Mouse (Mus musculus): Measurements from ENCODE around the gene Fndc3b. TPM values are rescaled to one million over a fixed set of nuclear protein-coding genes. Genes with fewer than 3 reads are reported as not detected.
A peak's percentile ranks its signal among the peaks of the same experiment; 100 is the strongest.

The Fndc3b gene
- polyA plus RNA-seq, 1 experiment, result 14.2 TPM

DNA sequence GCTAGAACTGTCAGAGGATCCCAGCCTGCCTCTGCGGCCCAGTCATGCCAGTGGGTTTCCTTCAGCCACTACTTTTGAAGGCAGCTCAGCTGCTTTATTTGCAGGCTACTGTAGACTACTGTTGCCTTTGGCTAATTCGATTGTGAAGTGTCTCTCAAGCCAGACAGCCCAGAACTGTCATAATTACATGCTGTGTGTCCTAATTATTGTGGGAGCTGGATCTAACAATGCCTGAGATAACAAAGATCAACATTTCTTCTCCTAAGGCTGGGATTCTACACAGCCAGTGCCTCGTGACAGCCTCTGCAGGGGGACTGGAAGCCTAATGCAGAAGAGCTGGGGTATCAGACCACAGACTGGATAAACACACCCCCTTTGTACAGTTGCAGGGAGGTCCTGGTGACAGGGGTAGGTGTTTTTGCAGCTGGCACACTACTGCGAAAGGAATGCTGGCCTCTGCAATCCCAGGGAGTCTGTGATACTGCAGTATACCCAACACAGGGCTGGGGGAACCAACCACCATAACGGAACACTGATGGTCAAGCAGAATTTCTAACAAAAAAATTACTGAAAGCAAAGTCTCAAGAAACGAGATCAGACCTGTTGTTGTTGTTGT, 74.0 kb downstream of the Fndc3b start:
- TF ChIP-seq POLR2A (IDR thresholded peaks at IDR 0.05; ENCODE audit: low read depth, low read length) (no peak), CTCF (conservative IDR thresholded peaks at IDR 0.05; ENCODE audit: insufficient read depth, insufficient read length, low read depth, low read length) (no peak)
- Histone ChIP-seq H3K27ac (ENCODE audit: insufficient read depth, low read depth, low read length) (no peak overlapping the region), H3K27me3 (replicated peaks; ENCODE audit: control insufficient read depth, insufficient read depth, low read length) (no peaks in the 10 kb centered on the region), H3K4me3 (ENCODE audit: insufficient read depth, low read depth, low read length) (no peak overlapping the region), H3K4me1 (ENCODE audit: control insufficient read depth, insufficient read depth, low read length) (no peaks in the 10 kb centered on the region), H3K36me3 (ENCODE audit: control insufficient read depth, insufficient read depth, low read length) (no peaks in the 10 kb centered on the region)
- 80% methylated on average over 6 of the region's 6 CpGs for WGBS
- DNase-seq, result no peak

DNA sequence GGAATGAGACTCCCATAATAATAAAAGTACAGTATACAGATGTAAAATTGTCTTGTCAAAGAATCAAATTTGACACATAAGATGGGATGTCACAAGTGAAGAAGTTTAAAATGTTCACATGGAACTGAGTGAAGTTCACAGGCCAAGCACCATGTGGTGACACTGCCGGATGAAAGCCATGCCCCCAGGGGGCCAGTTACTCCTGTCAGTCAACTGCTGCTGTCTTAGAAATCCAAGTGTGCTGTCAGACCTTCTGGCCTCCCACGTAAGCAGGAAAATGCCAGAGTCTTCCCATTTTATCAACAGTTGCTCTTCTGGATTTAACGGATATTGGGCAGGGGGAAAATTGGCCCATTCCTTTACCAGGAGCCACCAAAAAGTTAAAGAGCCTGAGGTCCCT, 75.3 kb downstream of the Fndc3b start:
- DNase-seq, result no peak
- Histone ChIP-seq H3K27me3 (replicated peaks; ENCODE audit: control insufficient read depth, insufficient read depth, low read length) (no peaks in the 10 kb centered on the region), H3K27ac (ENCODE audit: insufficient read depth, low read depth, low read length) (no peak overlapping the region), H3K4me3 (ENCODE audit: insufficient read depth, low read depth, low read length) (no peak overlapping the region), H3K4me1 (ENCODE audit: control insufficient read depth, insufficient read depth, low read length) (no peaks in the 10 kb centered on the region), H3K36me3 (ENCODE audit: control insufficient read depth, insufficient read depth, low read length) (no peaks in the 10 kb centered on the region)
- 63% methylated on average over 3 of the region's 3 CpGs for WGBS
- no peak for TF ChIP-seq POLR2A (IDR thresholded peaks at IDR 0.05; ENCODE audit: low read depth, low read length)
- no peak for TF ChIP-seq CTCF (conservative IDR thresholded peaks at IDR 0.05; ENCODE audit: insufficient read depth, insufficient read length, low read depth, low read length)

DNA sequence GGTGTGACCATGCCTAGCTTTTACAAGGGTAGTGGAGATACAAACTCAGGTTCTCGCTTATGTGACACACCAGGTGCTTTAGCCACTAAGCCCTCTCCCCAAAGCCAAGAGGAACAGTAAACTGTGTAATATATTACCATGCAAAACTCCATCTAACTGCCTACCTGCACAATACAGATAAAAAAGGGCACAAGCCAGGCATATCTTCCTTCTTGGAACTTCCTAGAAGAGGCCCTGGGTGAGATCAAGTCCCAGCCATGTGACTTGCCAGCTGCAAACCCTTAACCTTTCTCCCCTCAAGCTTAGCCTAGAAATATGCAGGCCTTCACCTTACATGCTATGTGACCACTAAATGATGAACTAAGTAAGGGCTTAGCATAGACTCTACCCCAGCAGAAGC, 78.2 kb downstream of the Fndc3b start:
- 100% methylated on average over 1 of the region's 1 CpGs for WGBS
- no peak overlapping the region for H3K4me3 ChIP-seq (ENCODE audit: insufficient read depth, low read depth, low read length)
- no peaks in the 10 kb centered on the region for H3K36me3 ChIP-seq (ENCODE audit: control insufficient read depth, insufficient read depth, low read length)
- H3K27me3 ChIP-seq (replicated peaks; ENCODE audit: control insufficient read depth, insufficient read depth, low read length), result no peaks in the 10 kb centered on the region
- H3K27ac ChIP-seq (ENCODE audit: insufficient read depth, low read depth, low read length), result no peak overlapping the region
- H3K4me1 ChIP-seq (ENCODE audit: control insufficient read depth, insufficient read depth, low read length), result no peaks in the 10 kb centered on the region
- DNase-seq, result no peak
- TF ChIP-seq POLR2A (IDR thresholded peaks at IDR 0.05; ENCODE audit: low read depth, low read length) (no peak), CTCF (conservative IDR thresholded peaks at IDR 0.05; ENCODE audit: insufficient read depth, insufficient read length, low read depth, low read length) (no peak)

DNA sequence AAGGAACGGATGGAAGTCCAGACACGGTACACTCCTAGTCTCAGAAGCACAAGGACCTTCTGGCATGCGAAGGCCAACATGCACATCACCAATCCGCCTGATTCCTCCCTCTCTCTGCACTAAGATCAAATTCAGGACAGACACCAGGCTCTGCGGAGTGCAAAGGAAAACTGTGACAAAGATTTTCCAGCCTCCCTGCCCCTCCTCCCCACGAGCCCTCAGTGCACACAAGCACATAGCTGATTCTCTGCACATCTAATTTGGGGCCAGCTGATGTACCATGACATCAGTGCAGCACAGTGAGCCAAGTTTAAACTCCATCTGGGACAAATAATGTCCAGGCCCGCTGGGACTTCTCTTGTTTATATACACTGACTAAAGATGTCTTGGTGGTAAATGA, 80.0 kb downstream of the Fndc3b start:
- no peak overlapping the region for H3K27ac ChIP-seq (ENCODE audit: insufficient read depth, low read depth, low read length)
- no peak overlapping the region for H3K4me3 ChIP-seq (ENCODE audit: insufficient read depth, low read depth, low read length)
- H3K36me3 ChIP-seq (ENCODE audit: control insufficient read depth, insufficient read depth, low read length), result no peaks in the 10 kb centered on the region
- peak; percentile 33 for DNase-seq
- WGBS, result 78% methylated on average over 7 of the region's 7 CpGs
- H3K4me1 ChIP-seq (ENCODE audit: control insufficient read depth, insufficient read depth, low read length), result no peaks in the 10 kb centered on the region
- TF ChIP-seq POLR2A (IDR thresholded peaks at IDR 0.05; ENCODE audit: low read depth, low read length) (no peak), CTCF (conservative IDR thresholded peaks at IDR 0.05; ENCODE audit: insufficient read depth, insufficient read length, low read depth, low read length) (no peak)
- no peaks in the 10 kb centered on the region for H3K27me3 ChIP-seq (replicated peaks; ENCODE audit: control insufficient read depth, insufficient read depth, low read length)

DNA sequence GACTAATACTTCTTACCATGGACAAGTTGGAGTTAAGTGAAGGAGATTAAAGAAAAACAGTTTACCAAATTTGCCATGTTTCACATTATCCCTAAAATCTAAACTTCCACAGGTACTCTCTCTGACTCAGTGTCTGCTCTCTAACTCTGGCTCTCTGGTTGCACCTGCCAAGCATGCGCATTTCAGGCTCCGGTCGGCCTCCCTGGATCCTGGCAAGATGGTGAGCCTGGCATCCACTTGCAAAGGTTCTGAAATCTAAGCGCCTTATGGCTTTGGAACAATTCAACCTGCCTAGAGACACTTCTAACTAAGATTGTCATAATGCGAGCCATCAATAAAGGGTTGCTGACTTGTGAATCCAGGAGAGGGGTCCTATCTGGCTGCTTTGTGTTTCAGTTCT, 81.4 kb downstream of the Fndc3b start:
- DNase-seq, result no peak
- WGBS, result 95% methylated on average over 5 of the region's 5 CpGs
- no peaks in the 10 kb centered on the region for H3K27me3 ChIP-seq (replicated peaks; ENCODE audit: control insufficient read depth, insufficient read depth, low read length)
- H3K4me1 ChIP-seq (ENCODE audit: control insufficient read depth, insufficient read depth, low read length), result no peaks in the 10 kb centered on the region
- H3K4me3 ChIP-seq (ENCODE audit: insufficient read depth, low read depth, low read length), result no peak overlapping the region
- no peak overlapping the region for H3K27ac ChIP-seq (ENCODE audit: insufficient read depth, low read depth, low read length)
- no peak for TF ChIP-seq POLR2A (IDR thresholded peaks at IDR 0.05; ENCODE audit: low read depth, low read length)
- TF ChIP-seq CTCF (conservative IDR thresholded peaks at IDR 0.05; ENCODE audit: insufficient read depth, insufficient read length, low read depth, low read length), result no peak
- no peaks in the 10 kb centered on the region for H3K36me3 ChIP-seq (ENCODE audit: control insufficient read depth, insufficient read depth, low read length)

DNA sequence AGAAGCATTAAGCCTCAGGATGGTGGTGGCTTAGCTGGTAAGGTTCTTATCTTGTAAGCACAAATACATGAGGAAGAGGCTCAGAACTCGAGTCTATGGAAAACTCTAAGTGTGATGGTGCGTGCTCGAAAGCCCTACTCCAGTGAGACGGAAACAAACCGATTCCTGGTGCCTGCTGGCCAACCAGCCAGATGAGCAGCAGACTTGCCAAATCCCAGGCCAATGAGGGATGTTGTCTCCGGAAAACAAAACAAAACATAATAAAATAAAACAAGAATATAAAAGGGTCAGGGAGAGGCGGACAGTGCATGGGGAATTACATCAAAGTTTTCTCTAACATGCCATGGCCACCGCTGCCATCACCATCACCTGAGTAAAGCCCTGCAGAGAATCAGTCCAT, 84.8 kb downstream of the Fndc3b start:
- TF ChIP-seq POLR2A (IDR thresholded peaks at IDR 0.05; ENCODE audit: low read depth, low read length), result no peak
- no peak for TF ChIP-seq CTCF (conservative IDR thresholded peaks at IDR 0.05; ENCODE audit: insufficient read depth, insufficient read length, low read depth, low read length)
- no peak for DNase-seq
- WGBS, result 85% methylated on average over 8 of the region's 8 CpGs
- Histone ChIP-seq H3K4me3 (ENCODE audit: insufficient read depth, low read depth, low read length) (no peak overlapping the region), H3K27me3 (replicated peaks; ENCODE audit: control insufficient read depth, insufficient read depth, low read length) (no peaks in the 10 kb centered on the region), H3K27ac (ENCODE audit: insufficient read depth, low read depth, low read length) (no peak overlapping the region), H3K36me3 (ENCODE audit: control insufficient read depth, insufficient read depth, low read length) (no peaks in the 10 kb centered on the region), H3K4me1 (ENCODE audit: control insufficient read depth, insufficient read depth, low read length) (no peaks in the 10 kb centered on the region)

DNA sequence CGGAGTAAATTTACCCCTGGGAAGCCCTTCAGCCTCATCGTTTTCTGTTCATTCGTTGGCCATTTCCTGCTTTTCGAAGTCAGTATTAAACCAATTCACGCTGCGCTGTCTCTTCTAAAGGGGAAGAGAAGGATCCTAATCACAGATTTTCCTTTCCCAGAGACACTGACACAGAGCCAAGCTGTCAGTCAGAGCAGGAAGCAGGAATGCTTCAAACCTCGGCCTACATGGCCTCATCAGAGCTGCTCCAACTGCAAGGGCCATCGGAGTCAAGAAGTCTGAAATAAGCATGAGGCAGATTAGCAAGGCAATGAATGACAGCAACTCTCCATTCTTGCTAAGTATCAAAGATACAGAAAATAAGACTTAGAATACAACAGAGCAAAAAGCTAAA, 85.5 kb downstream of the Fndc3b start:
- TF ChIP-seq POLR2A (IDR thresholded peaks at IDR 0.05; ENCODE audit: low read depth, low read length) (no peak), CTCF (conservative IDR thresholded peaks at IDR 0.05; ENCODE audit: insufficient read depth, insufficient read length, low read depth, low read length) (no peak)
- Histone ChIP-seq H3K27ac (ENCODE audit: insufficient read depth, low read depth, low read length) (no peak overlapping the region), H3K4me3 (ENCODE audit: insufficient read depth, low read depth, low read length) (no peak overlapping the region), H3K4me1 (ENCODE audit: control insufficient read depth, insufficient read depth, low read length) (no peaks in the 10 kb centered on the region), H3K36me3 (ENCODE audit: control insufficient read depth, insufficient read depth, low read length) (no peaks in the 10 kb centered on the region), H3K27me3 (replicated peaks; ENCODE audit: control insufficient read depth, insufficient read depth, low read length) (no peaks in the 10 kb centered on the region)
- 60% methylated on average over 8 of the region's 8 CpGs for WGBS
- peak; percentile 24 for DNase-seq

All from kidney, adult 2 months (tissue).